Mouse (Mus musculus): Measurements from ENCODE around the gene Atp8b2.

DNA sequence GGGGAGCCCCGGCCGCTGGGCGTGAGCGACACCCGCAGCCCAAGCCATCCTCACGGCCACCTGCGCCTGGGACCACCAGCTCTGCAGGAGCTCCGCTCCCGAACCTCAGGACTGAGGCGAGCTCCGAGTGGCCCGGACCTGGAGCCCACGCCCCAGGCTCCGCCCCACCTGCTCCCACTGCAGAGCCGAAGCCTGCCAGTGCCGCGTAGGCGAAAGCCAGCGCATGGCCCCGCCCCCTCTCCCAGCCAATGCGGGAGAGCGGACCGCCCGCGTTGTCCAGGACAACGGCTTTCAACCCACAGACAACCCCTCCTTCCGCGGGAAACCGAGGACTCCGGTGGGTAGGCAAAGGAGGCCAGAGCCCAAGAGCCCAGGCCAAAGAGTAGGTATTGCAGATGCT, 2.8 kb downstream of the Atp8b2 start:
- TF ChIP-seq POLR2A (IDR thresholded peaks at IDR 0.05; ENCODE audit: borderline replicate concordance, control insufficient read depth, low read depth, low read length) (no peak), CTCF (IDR thresholded peaks at IDR 0.05; ENCODE audit: control insufficient read depth, insufficient read depth, low read length) (no peak)
